ENCODE assay signal across 9 mouse cellular contexts in the genomic region with DNA sequence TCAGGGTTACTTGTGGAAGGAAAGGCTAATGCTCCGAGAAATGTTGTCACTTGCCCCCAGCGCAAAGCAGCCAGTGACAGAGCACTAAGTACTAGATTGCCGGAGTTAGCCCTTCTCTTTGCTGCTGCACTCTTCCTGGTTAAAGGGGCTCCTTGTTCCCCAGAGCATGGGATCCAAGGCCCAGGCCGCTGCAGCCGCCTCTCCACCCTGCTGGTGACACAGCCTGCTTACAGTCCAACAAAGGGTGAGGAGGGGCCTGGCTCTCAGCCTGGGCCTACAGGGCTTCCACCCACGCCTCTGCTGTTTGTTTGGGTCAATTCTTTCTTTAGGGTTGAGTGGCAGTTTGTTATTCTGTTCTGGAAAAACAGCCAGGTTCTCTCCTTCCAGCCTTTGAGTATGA. TPM values are rescaled to one million over a fixed set of nuclear protein-coding genes. Genes with fewer than 3 reads are reported as not detected.
A peak's percentile ranks its signal among the peaks of the same experiment; 100 is the strongest.
DNase-seq lines count a peak whose midpoint lies in the region; ATAC-seq and TF ChIP-seq lines count a peak whose summit lies in the region.
"Had no signal": no experiment of that assay in that cellular context is flagged by ENCODE, and none has a peak within 500 bp of the region (broad histone marks: within the 10 kb centered on the region; RNA-seq: fewer than 3 reads in every experiment).

No protein-coding gene starts in this region.

- H3K9me3 ChIP-seq in kidney, embryonic 15.5 days (replicated peaks), result no peaks in the 10 kb centered on the region
- H3K9me3 ChIP-seq in kidney, embryonic 14.5 days (ENCODE audit: control insufficient read depth, low read length), result no peaks in the 10 kb centered on the region
- no peaks in the 10 kb centered on the region for H3K9me3 ChIP-seq in hindbrain, postnatal 0 days (ENCODE audit: low read length)
- no peaks in the 10 kb centered on the region for H3K9me3 ChIP-seq in stomach, embryonic 16.5 days (replicated peaks; ENCODE audit: control insufficient read depth, low read length)
- H3K9me3 ChIP-seq: liver, embryonic 15.5 days had no signal

- ATAC-seq in kidney, embryonic 15.5 days (replicated peaks; ENCODE audit: low FRiP score), result peak; percentile 82
- ATAC-seq in kidney, embryonic 14.5 days (ENCODE audit: low FRiP score, low TSS enrichment), result no peak
- ATAC-seq in cerebellum, adult (ENCODE audit: insufficient number of reproducible peaks, low FRiP score, low TSS enrichment), result peak; percentile 71
- ATAC-seq in hindbrain, postnatal 0 days, result peak; percentile 88
- peak; percentile 68; the same call in 1 of the 2 replicates for ATAC-seq in stomach, embryonic 16.5 days (ENCODE audit: insufficient read depth, low FRiP score)

- peak overlapping the region; percentile 43; the same call in 1 of the 2 replicates for H3K27ac ChIP-seq in kidney, embryonic 15.5 days
- H3K27ac ChIP-seq in kidney, embryonic 14.5 days (ENCODE audit: low read depth, low read length), result no peak overlapping the region
- peak overlapping the region; percentile 52; the same call in 1 of the 2 replicates for H3K27ac ChIP-seq in hindbrain, postnatal 0 days
- peak overlapping the region; percentile 52; the same call in 1 of the 2 replicates for H3K27ac ChIP-seq in stomach, embryonic 16.5 days (ENCODE audit: low read length)
- H3K27ac ChIP-seq: liver, embryonic 15.5 days had no signal

- H3K4me1 ChIP-seq in kidney, embryonic 15.5 days, result peaks cover 36% of the 10 kb centered on the region
- peaks cover 16% of the 10 kb centered on the region for H3K4me1 ChIP-seq in kidney, embryonic 14.5 days (ENCODE audit: control insufficient read depth, insufficient read depth, low read length)
- peaks cover 2% of the 10 kb centered on the region for H3K4me1 ChIP-seq in hindbrain, postnatal 0 days (ENCODE audit: insufficient read depth, low read length)
- H3K4me1 ChIP-seq in stomach, embryonic 16.5 days (ENCODE audit: control insufficient read depth, insufficient read depth, low read length), result peaks cover 22% of the 10 kb centered on the region

- H3K36me3 ChIP-seq in kidney, embryonic 15.5 days, result no peaks in the 10 kb centered on the region
- H3K36me3 ChIP-seq in kidney, embryonic 14.5 days (ENCODE audit: control insufficient read depth, insufficient read depth, low read length), result no peaks in the 10 kb centered on the region
- H3K36me3 ChIP-seq in hindbrain, postnatal 0 days (ENCODE audit: insufficient read depth, low read length), result no peaks in the 10 kb centered on the region
- H3K36me3 ChIP-seq in stomach, embryonic 16.5 days (ENCODE audit: control insufficient read depth, insufficient read depth, low read length), result no peaks in the 10 kb centered on the region
- H3K36me3 ChIP-seq: liver, embryonic 15.5 days had no signal

- DNase-seq in gastrocnemius, adult 8-10 months (ENCODE audit: low spot score in 2 of 2), result peak; percentile 31 to 45
- peak; percentile 69 for DNase-seq in hindbrain, postnatal 0 days (ENCODE audit: low spot score)
- DNase-seq in lung, postnatal 25 days (ENCODE audit: low spot score), result peak; percentile 34
- DNase-seq in spleen, adult 18-20 months, result no peak

- H3K9ac ChIP-seq in kidney, embryonic 15.5 days, result no peak overlapping the region
- no peak overlapping the region for H3K9ac ChIP-seq in kidney, embryonic 14.5 days (ENCODE audit: low read depth, low read length)
- no peak overlapping the region for H3K9ac ChIP-seq in hindbrain, postnatal 0 days (replicated peaks; ENCODE audit: low read length)
- H3K9ac ChIP-seq in stomach, embryonic 16.5 days (ENCODE audit: low read length), result 0 out of 2 replicates have a peak overlapping the region, but pooled peaks have one; percentile 14
- H3K9ac ChIP-seq: liver, embryonic 15.5 days had no signal

- no peak overlapping the region for H3K4me3 ChIP-seq in kidney, embryonic 15.5 days (replicated peaks)
- no peak overlapping the region for H3K4me3 ChIP-seq in kidney, embryonic 14.5 days (ENCODE audit: low read length)
- H3K4me3 ChIP-seq in hindbrain, postnatal 0 days (ENCODE audit: low read length), result no peak overlapping the region
- H3K4me3 ChIP-seq in stomach, embryonic 16.5 days (replicated peaks; ENCODE audit: low read length), result no peak overlapping the region
- H3K4me3 ChIP-seq: liver, embryonic 15.5 days had no signal

- 49% methylated on average over 6 of the region's 6 CpGs for WGBS in kidney, embryonic 15.5 days
- 42% methylated on average over 6 of the region's 6 CpGs for WGBS in kidney, embryonic 14.5 days
- 20% methylated on average over 6 of the region's 6 CpGs for WGBS in hindbrain, postnatal 0 days
- WGBS in stomach, embryonic 16.5 days, result 51% methylated on average over 6 of the region's 6 CpGs

- no peaks in the 10 kb centered on the region for H3K27me3 ChIP-seq in kidney, embryonic 15.5 days
- H3K27me3 ChIP-seq in kidney, embryonic 14.5 days (ENCODE audit: control insufficient read depth, insufficient read depth, low read length), result no peaks in the 10 kb centered on the region
- H3K27me3 ChIP-seq in hindbrain, postnatal 0 days (ENCODE audit: insufficient read depth, low read length), result no peaks in the 10 kb centered on the region
- H3K27me3 ChIP-seq in stomach, embryonic 16.5 days (ENCODE audit: control insufficient read depth, insufficient read depth, low read length), result no peaks in the 10 kb centered on the region
- H3K27me3 ChIP-seq: liver, embryonic 15.5 days had no signal

- H3K4me2 ChIP-seq in kidney, embryonic 15.5 days, result no peak overlapping the region
- no peak overlapping the region for H3K4me2 ChIP-seq in kidney, embryonic 14.5 days (replicated peaks; ENCODE audit: low read depth, low read length)
- H3K4me2 ChIP-seq in hindbrain, postnatal 0 days (ENCODE audit: low read depth, low read length), result no peak overlapping the region
- no peak overlapping the region for H3K4me2 ChIP-seq in stomach, embryonic 16.5 days (ENCODE audit: low read depth, low read length)
- H3K4me2 ChIP-seq: liver, embryonic 15.5 days had no signal

- peak; percentile 44; the same call in 1 of the 2 replicates for TF ChIP-seq CTCF in hindbrain, postnatal 0 days (IDR thresholded peaks at IDR 0.05; ENCODE audit: low read depth)

RNA-seq across cellular contexts. Expression of a gene that starts 44.9 kb away (rescaled TPM):
- 28.7 and 29.0 TPM in 2 replicates for polyA plus RNA-seq in kidney, embryonic 15.5 days (2015; fragmentation: Nextera tagmentation; extraction: Ambion mirVana)
- polyA plus RNA-seq in kidney, embryonic 14.5 days (2014; fragmentation: Nextera tagmentation; extraction: Ambion mirVana), result 12.1 and 31.1 TPM in 2 replicates
- 1 to 10 TPM; 5.7 to 9.3 (median 7.8) TPM for total RNA-seq in gastrocnemius, adult 8-10 months (2022)
- 19.4 and 33.1 TPM in 2 replicates for total RNA-seq in hindbrain, postnatal 0 days (2014; rRNA removed)
- polyA plus RNA-seq in hindbrain, postnatal 0 days (2015; fragmentation: Nextera tagmentation; extraction: Ambion mirVana), result 17.7 and 17.8 TPM in 2 replicates
- polyA plus RNA-seq in stomach, embryonic 16.5 days (2015; fragmentation: Nextera tagmentation; extraction: Ambion mirVana), result 31.4 and 31.5 TPM in 2 replicates

RNA-seq across cellular contexts. Expression of a gene that starts 45.4 kb away (rescaled TPM):
- polyA plus RNA-seq in kidney, embryonic 15.5 days (2015; fragmentation: Nextera tagmentation; extraction: Ambion mirVana), result 312 and 331 TPM in 2 replicates
- 265 and 337 TPM in 2 replicates for polyA plus RNA-seq in kidney, embryonic 14.5 days (2014; fragmentation: Nextera tagmentation; extraction: Ambion mirVana)
- total RNA-seq in gastrocnemius, adult 8-10 months (2022), result 10 to 100 TPM; 15.8 to 25.7 (median 18.7) TPM
- 62.1 and 95.6 TPM in 2 replicates for total RNA-seq in hindbrain, postnatal 0 days (2014; rRNA removed)
- polyA plus RNA-seq in hindbrain, postnatal 0 days (2015; fragmentation: Nextera tagmentation; extraction: Ambion mirVana), result 278 and 295 TPM in 2 replicates
- polyA plus RNA-seq in stomach, embryonic 16.5 days (2015; fragmentation: Nextera tagmentation; extraction: Ambion mirVana), result 216 and 218 TPM in 2 replicates

Comparison
In these comparisons a context has a peak if more than half of its experiments do, and no peak if none do; other contexts are left out.
1. DNase-seq: peak in gastrocnemius, adult 8-10 months (2 of 2), hindbrain, postnatal 0 days (single experiment) and lung, postnatal 25 days (single experiment); none in spleen, adult 18-20 months (0 of 2).